Mouse (Mus musculus): ENCODE results near the gene Smad9.

GRCm38 (mm10) chr3:54737317-54737716, 18.1 kb upstream of the Smad9 start:
- TF ChIP-seq CTCF (IDR thresholded peaks at IDR 0.05; ENCODE audit: low read depth, low read length) (no peak), TAL1 (conservative IDR thresholded peaks at IDR 0.05; ENCODE audit: low read depth, low read length) (no peak)
